Mouse (Mus musculus) intestine, postnatal 0 days (tissue): ENCODE results near the gene Zfp423. TPM values are rescaled to one million over a fixed set of nuclear protein-coding genes. Genes with fewer than 3 reads are reported as not detected.

Source experiments
- ATAC-seq: fragments of 200-750 bp; cut with Nextera tagmentation; 2 replicates; pipeline ENCODE4 v1.8.0; 2017; ENCODE audit warnings: mild to moderate bottlenecking, moderate TSS enrichment, moderate library complexity
- H3K27ac ChIP-seq: fragments of 300-500 bp; sonication (generic); 2 replicates; pipeline ENCODE4 v1.5.1; 2014; ENCODE audit warnings: mild to moderate bottlenecking, low read depth, low read length, moderate library complexity
- H3K27me3 ChIP-seq: fragments of 300-500 bp; sonication (generic); replicated peaks from 2 replicates; pipeline ENCODE4 v1.6.1; 2014; ENCODE audit warnings: low read length, mixed read lengths; ENCODE audit not compliant: control insufficient read depth, insufficient read depth
- H3K36me3 ChIP-seq: fragments of 300-500 bp; sonication (generic); 2 replicates; pipeline ENCODE4 v1.6.1; 2014; ENCODE audit warnings: mild to moderate bottlenecking, moderate library complexity; ENCODE audit not compliant: control insufficient read depth, insufficient read depth
- H3K4me1 ChIP-seq: fragments of 300-500 bp; sonication (generic); replicated peaks from 2 replicates; pipeline ENCODE4 v1.6.1; 2014; ENCODE audit warnings: antibody characterized with exemption, low read length, mixed read lengths; ENCODE audit not compliant: control insufficient read depth, insufficient read depth
- H3K4me2 ChIP-seq: fragments of 300-500 bp; sonication (generic); replicated peaks from 2 replicates; pipeline ENCODE4 v1.6.1; 2014; ENCODE audit warnings: low read depth, mild to moderate bottlenecking, moderate library complexity
- H3K4me3 ChIP-seq: fragments of 300-500 bp; sonication (generic); 2 replicates; pipeline ENCODE4 v1.5.1; 2014; ENCODE audit warnings: low read depth, low read length
- H3K9ac ChIP-seq: fragments of 300-500 bp; sonication (generic); 2 replicates; pipeline ENCODE4 v1.6.1; 2014; ENCODE audit warnings: mild to moderate bottlenecking, low read depth, low read length
- H3K9me3 ChIP-seq: fragments of 300-500 bp; sonication (generic); 2 replicates; pipeline ENCODE4 v1.6.1; 2016; ENCODE audit warnings: mixed run types; ENCODE audit not compliant: control insufficient read depth
- CTCF ChIP-seq: sonication (generic); IDR thresholded peaks from 2 replicates; pipeline ENCODE4 v1.5.1; 2016; ENCODE audit warnings: low read depth, mild to moderate bottlenecking, control low read depth, antibody characterized with exemption, moderate library complexity
- WGBS: fragments of 180-500 bp; shearing (Covaris S2); extraction: QIAGEN DNeasy Blood & Tissue Kit; methylation state at CpG from one replicate; pipeline ENCODE4 v1.1.7; 2014; 5-methylcytosine and 5-hydroxymethylcytosine counted together
- polyA plus RNA-seq: library from polyadenylated mRNA; unstranded; fragments of >200 nt; fragmentation: Nextera tagmentation; extraction: Ambion mirVana; gene quantifications from 2 replicates; pipeline ENCODE4 v1.2.1, GENCODE M21; 2015

Zfp423 gene
- polyA plus RNA-seq, 1 experiment from 2014 or later: 1.6 TPM

DNA sequence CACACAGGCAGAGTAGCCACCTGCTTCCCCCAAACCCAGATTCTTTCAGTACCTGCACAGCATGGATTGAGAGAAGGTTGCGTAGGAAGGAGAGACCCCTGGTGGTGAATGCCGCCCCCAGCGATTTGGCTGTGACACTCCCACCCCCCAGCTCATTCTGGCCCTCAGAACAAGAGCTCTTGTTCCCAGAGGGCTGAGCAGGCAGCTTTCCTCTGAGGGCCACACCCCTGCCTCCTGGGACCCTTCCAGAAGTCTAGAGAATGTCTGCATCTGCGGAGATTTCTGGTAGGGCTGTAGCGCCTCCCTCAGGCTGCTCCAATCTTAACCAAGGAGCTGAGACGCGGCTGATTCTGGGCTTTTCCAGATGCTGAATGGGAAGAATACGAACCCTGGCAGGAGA, 211.8 kb downstream of the Zfp423 start:
- no peak overlapping the region for H3K9ac ChIP-seq
- no peak overlapping the region for H3K4me2 ChIP-seq
- H3K9me3 ChIP-seq: no peaks in the 10 kb centered on the region
- no peak overlapping the region for H3K4me3 ChIP-seq
- ATAC-seq: 0 out of 2 replicates have a peak, but pooled peaks have one; percentile 8
- H3K27ac ChIP-seq: no peak overlapping the region
- no peaks in the 10 kb centered on the region for H3K4me1 ChIP-seq
- H3K36me3 ChIP-seq: no peaks in the 10 kb centered on the region
- H3K27me3 ChIP-seq: no peaks in the 10 kb centered on the region
- WGBS: 43% methylated on average over 8 of the region's 8 CpGs
- TF ChIP-seq CTCF: peak; percentile 59

- Histone ChIP-seq H3K27ac (no peak overlapping the region), H3K4me1 (no peaks in the 10 kb centered on the region), H3K9me3 (no peaks in the 10 kb centered on the region)
These were observed 212.3 kb downstream of the Zfp423 start for GRCm38 (mm10) chr8:87747142-87747541.

DNA sequence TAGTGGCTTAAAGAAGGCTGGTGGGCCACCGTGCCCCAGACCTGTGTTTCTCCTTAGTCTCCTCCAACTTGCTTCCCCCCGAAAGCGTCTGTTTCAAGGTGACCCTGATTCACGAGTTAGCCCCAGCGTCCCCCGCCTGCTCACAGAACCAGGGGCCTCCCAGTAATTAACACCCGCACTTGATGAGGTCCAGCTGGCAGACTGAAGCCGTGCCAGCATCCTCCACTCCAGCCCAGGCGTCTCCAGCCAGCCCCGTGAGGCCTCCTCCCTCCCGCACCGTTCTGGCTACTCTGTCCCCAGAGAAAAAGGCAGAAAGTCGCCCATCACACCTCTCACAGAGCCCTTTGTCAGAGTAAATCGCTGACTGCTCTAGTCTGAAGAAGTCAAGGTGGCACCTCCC, 213.3 kb downstream of the Zfp423 start:
- Histone ChIP-seq H3K4me3 (no peak overlapping the region), H3K36me3 (no peaks in the 10 kb centered on the region), H3K4me1 (no peaks in the 10 kb centered on the region), H3K27ac (no peak overlapping the region), H3K4me2 (no peak overlapping the region), H3K9me3 (no peaks in the 10 kb centered on the region), H3K9ac (no peak overlapping the region), H3K27me3 (no peaks in the 10 kb centered on the region)
- no peak for TF ChIP-seq CTCF
- 65% methylated on average over 14 of the region's 14 CpGs for WGBS
- no peak for ATAC-seq

More at GRCm38 (mm10) chr8:87747142-87747541, 212.3 kb downstream of the Zfp423 start:
- 0 out of 2 replicates have a peak, but pooled peaks have one; percentile 59 for ATAC-seq
- TF ChIP-seq CTCF: no peak
- Histone ChIP-seq H3K9ac (no peak overlapping the region), H3K4me3 (no peak overlapping the region), H3K27me3 (no peaks in the 10 kb centered on the region), H3K4me2 (no peak overlapping the region), H3K36me3 (no peaks in the 10 kb centered on the region)
- 21% methylated on average over 8 of the region's 8 CpGs for WGBS

DNA sequence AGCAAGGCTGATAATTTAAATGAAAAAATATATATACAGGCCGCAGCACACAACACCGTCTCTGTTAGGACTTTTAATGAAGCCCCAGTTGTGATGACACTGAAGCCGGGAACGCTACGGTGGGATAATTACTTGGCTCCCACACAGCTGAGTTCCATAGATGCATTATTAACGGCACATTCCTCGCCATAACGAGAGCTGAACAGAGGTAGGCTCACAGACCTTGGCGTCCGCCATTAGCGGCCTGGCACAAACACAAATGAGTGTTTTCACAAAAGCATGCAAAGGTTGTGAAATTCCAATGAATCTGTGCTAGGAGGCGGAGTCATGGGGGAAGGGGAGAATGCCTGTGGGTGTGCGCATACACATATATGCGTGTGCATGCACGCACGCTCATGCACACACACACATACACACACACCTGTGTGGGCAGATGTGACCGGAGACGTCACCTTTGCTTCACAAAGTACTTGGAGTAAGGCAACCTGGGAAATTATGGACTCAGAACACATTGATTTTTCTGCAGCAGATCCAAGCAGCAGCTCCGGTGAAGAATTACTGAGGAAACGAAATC, 214.2 kb downstream of the Zfp423 start:
- Histone ChIP-seq H3K4me1 (no peaks in the 10 kb centered on the region), H3K4me3 (no peak overlapping the region), H3K9ac (no peak overlapping the region), H3K4me2 (no peak overlapping the region), H3K9me3 (no peaks in the 10 kb centered on the region), H3K36me3 (no peaks in the 10 kb centered on the region), H3K27me3 (no peaks in the 10 kb centered on the region), H3K27ac (no peak overlapping the region)
- TF ChIP-seq CTCF: no peak
- 90% methylated on average over 20 of the region's 20 CpGs for WGBS
- no peak for ATAC-seq

- Histone ChIP-seq H3K36me3 (no peaks in the 10 kb centered on the region), H3K4me3 (no peak overlapping the region), H3K4me1 (no peaks in the 10 kb centered on the region), H3K4me2 (no peak overlapping the region), H3K9me3 (no peaks in the 10 kb centered on the region), H3K27ac (no peak overlapping the region), H3K27me3 (no peaks in the 10 kb centered on the region), H3K9ac (no peak overlapping the region)
- TF ChIP-seq CTCF: no peak
- 78% methylated on average over 6 of the region's 6 CpGs for WGBS
- no peak for ATAC-seq
These were observed 214.8 kb downstream of the Zfp423 start for GRCm38 (mm10) chr8:87744556-87744955.

DNA sequence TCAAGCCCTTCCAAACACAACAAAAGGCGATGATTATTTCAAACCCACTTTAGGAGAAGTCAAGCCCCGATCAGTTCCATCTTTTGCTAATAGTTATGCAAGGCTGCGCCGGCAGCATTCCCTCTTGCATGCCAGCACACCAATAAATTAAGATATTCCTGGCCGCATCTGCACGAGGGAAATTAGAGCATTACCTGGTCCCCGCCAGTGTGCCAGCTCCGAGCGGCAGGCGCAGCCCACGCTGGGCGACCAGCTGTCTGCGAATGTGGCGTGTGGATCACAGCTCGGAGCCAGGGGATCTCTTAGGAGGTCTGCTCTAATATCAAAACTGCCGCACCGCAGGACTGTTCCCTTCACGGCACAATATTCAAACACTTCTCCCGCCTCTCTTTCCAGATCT, 217.4 kb downstream of the Zfp423 start:
- no peaks in the 10 kb centered on the region for H3K9me3 ChIP-seq
- no peaks in the 10 kb centered on the region for H3K36me3 ChIP-seq
- H3K27me3 ChIP-seq: no peaks in the 10 kb centered on the region
- no peak overlapping the region for H3K4me2 ChIP-seq
- no peak overlapping the region for H3K4me3 ChIP-seq
- no peaks in the 10 kb centered on the region for H3K4me1 ChIP-seq
- no peak overlapping the region for H3K9ac ChIP-seq
- no peak for ATAC-seq
- no peak for TF ChIP-seq CTCF
- H3K27ac ChIP-seq: no peak overlapping the region
- WGBS: 91% methylated on average over 19 of the region's 19 CpGs
